Comparison of ENCODE assay signal across 26 mouse cellular contexts in the genomic region with DNA sequence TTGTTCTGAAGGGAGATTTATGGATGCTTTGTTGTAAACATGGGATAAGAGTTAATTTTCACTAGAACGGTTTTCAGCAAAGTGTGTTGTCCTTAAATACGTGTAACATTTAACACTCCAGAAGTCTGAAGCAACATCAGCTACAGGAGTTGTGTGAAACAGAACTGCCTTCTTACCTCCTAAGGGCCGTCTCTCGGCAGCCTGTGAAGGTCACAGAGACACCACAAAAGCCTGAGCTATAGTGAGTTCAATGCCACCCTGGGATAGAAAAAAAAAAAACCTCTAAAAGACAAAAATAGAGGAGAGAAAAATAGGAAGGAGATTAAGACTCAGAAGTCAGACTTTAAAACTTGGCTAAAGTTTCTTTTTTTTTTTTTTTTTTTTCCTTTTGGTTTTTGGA. TPM values are rescaled to one million over a fixed set of nuclear protein-coding genes. Genes with fewer than 3 reads are reported as not detected.
DNase-seq lines count a peak whose midpoint lies in the region; ATAC-seq and TF ChIP-seq lines count a peak whose summit lies in the region.
"Had no signal": no experiment of that assay in that cellular context is flagged by ENCODE, and none has a peak within 500 bp of the region (broad histone marks: within the 10 kb centered on the region; RNA-seq: fewer than 3 reads in every experiment).

No protein-coding gene starts in this region.

- no peak for TF ChIP-seq CTCF in ES-Bruce4 (IDR thresholded peaks at IDR 0.05; ENCODE audit: low read depth, low read length)
- TF ChIP-seq CTCF in liver, postnatal 0 days (IDR thresholded peaks at IDR 0.05; ENCODE audit: low read depth) = no peak

- DNase-seq in heart, postnatal 36 days = no peak
- DNase-seq in liver, postnatal 0 days = no peak
- DNase-seq in layer of hippocampus, postnatal 10 days (ENCODE audit: low spot score in 2 of 2) = no peak
- no peak for DNase-seq in kidney, postnatal 4 days
- DNase-seq: adrenal gland, adult 8-10 months; cerebellum, adult 18-20 months; cerebellum, postnatal 25 days; embryo, embryonic 11 days; heart, postnatal 10 days; kidney, adult 8-10 months; kidney, postnatal 14 days; lung, adult 18-20 months; lung, postnatal 14 days; right cerebral cortex, adult 18-20 months; thymus, postnatal 36 days had no signal

- no peaks in the 10 kb centered on the region for H3K27me3 ChIP-seq in heart, embryonic 16.5 days (ENCODE audit: control insufficient read depth, insufficient read depth, low read length)
- H3K27me3 ChIP-seq in ES-Bruce4 (ENCODE audit: control insufficient read depth, insufficient read depth, low read length, poor library complexity, severe bottlenecking) = no peaks in the 10 kb centered on the region
- no peaks in the 10 kb centered on the region for H3K27me3 ChIP-seq in liver, postnatal 0 days (ENCODE audit: insufficient read depth, low read length)
- H3K27me3 ChIP-seq: CH12.LX; forebrain, embryonic 15.5 days; hindbrain, embryonic 13.5 days had no signal

- H3K9me3 ChIP-seq in heart, embryonic 16.5 days (replicated peaks; ENCODE audit: control insufficient read depth, low read length) = no peaks in the 10 kb centered on the region
- H3K9me3 ChIP-seq in ES-Bruce4 (replicated peaks; ENCODE audit: control insufficient read depth, insufficient read depth, low read length, poor library complexity, severe bottlenecking) = no peaks in the 10 kb centered on the region
- no peaks in the 10 kb centered on the region for H3K9me3 ChIP-seq in liver, postnatal 0 days (ENCODE audit: low read length)
- H3K9me3 ChIP-seq: forebrain, embryonic 15.5 days; hindbrain, embryonic 13.5 days; limb, embryonic 10.5 days; midbrain, embryonic 10.5 days had no signal

- intact Hi-C loops in heart, postnatal 36 days (cut with DNase I) = loop anchor here (2.0 kb wide), 1 partner anchor 19 kb away; no protein-coding TSS in a partner anchor

- ATAC-seq in heart, embryonic 16.5 days (replicated peaks; ENCODE audit: extremely low read depth, insufficient read depth, low FRiP score) = no peak
- no peak for ATAC-seq in liver, postnatal 0 days
- ATAC-seq: forebrain, embryonic 15.5 days had no signal

- TF ChIP-seq POLR2A in ES-Bruce4 (IDR thresholded peaks at IDR 0.05; ENCODE audit: insufficient read depth, low read length) = no peak

- H3K4me1 ChIP-seq in heart, embryonic 16.5 days (ENCODE audit: control insufficient read depth, insufficient read depth, low read length) = no peaks in the 10 kb centered on the region
- H3K4me1 ChIP-seq in ES-Bruce4 (ENCODE audit: control insufficient read depth, insufficient read depth, low read length) = peaks cover 10% of the 10 kb centered on the region
- peaks cover 2% of the 10 kb centered on the region; the same call in 1 of the 2 replicates for H3K4me1 ChIP-seq in brown adipose tissue, adult 24 weeks (ENCODE audit: control insufficient read depth, insufficient read depth, insufficient read length, low read length)
- peaks cover 29% of the 10 kb centered on the region for H3K4me1 ChIP-seq in liver, postnatal 0 days (ENCODE audit: insufficient read depth)
- H3K4me1 ChIP-seq: forebrain, embryonic 15.5 days; hindbrain, embryonic 13.5 days had no signal

- WGBS in heart, embryonic 16.5 days = 56% methylated on average over 4 of the region's 4 CpGs
- WGBS in liver, postnatal 0 days (ENCODE audit: insufficient replicate concordance) = 58% methylated on average over 4 of the region's 4 CpGs

- no peak for TF ChIP-seq EP300 in ES-Bruce4 (IDR thresholded peaks at IDR 0.05; ENCODE audit: insufficient read depth, low read depth, low read length)
- no peak for TF ChIP-seq EP300 in liver, postnatal 0 days (IDR thresholded peaks at IDR 0.05; ENCODE audit: low read depth)

- H3K27ac ChIP-seq in heart, embryonic 16.5 days (ENCODE audit: low read length) = peak overlapping the region; percentile 62
- H3K27ac ChIP-seq in ES-Bruce4 (ENCODE audit: insufficient read depth, low read length) = peak overlapping the region; percentile 92
- peak overlapping the region; percentile 80 for H3K27ac ChIP-seq in brown adipose tissue, adult 24 weeks (replicated peaks; ENCODE audit: low read depth, low read length)
- H3K27ac ChIP-seq in liver, postnatal 0 days (ENCODE audit: low read depth) = 0 out of 2 replicates have a peak overlapping the region, but pooled peaks have one; percentile 34
- H3K27ac ChIP-seq: forebrain, embryonic 15.5 days; hindbrain, embryonic 13.5 days; limb, embryonic 10.5 days; midbrain, embryonic 10.5 days had no signal

- H3K4me2 ChIP-seq in heart, embryonic 16.5 days (ENCODE audit: low read depth, low read length) = no peak overlapping the region
- 0 out of 2 replicates have a peak overlapping the region, but pooled peaks have one; percentile 9 for H3K4me2 ChIP-seq in liver, postnatal 0 days (ENCODE audit: low read depth, low read length)
- H3K4me2 ChIP-seq: forebrain, embryonic 15.5 days; hindbrain, embryonic 13.5 days had no signal

- no peak overlapping the region for H3K4me3 ChIP-seq in heart, embryonic 16.5 days (ENCODE audit: low read length)
- H3K4me3 ChIP-seq in ES-Bruce4 (ENCODE audit: low read depth, low read length) = no peak overlapping the region
- H3K4me3 ChIP-seq in brown adipose tissue, adult 24 weeks (ENCODE audit: insufficient read depth, low read depth, low read length) = no peak overlapping the region
- H3K4me3 ChIP-seq in liver, postnatal 0 days (ENCODE audit: low read depth, low read length) = no peak overlapping the region
- H3K4me3 ChIP-seq: forebrain, embryonic 15.5 days; hindbrain, embryonic 13.5 days; limb, embryonic 10.5 days; midbrain, embryonic 10.5 days had no signal

- H3K36me3 ChIP-seq in heart, embryonic 16.5 days (ENCODE audit: control insufficient read depth, insufficient read depth) = no peaks in the 10 kb centered on the region
- no peaks in the 10 kb centered on the region for H3K36me3 ChIP-seq in ES-Bruce4 (ENCODE audit: control insufficient read depth, insufficient read depth, low read length, poor library complexity, severe bottlenecking)
- no peaks in the 10 kb centered on the region for H3K36me3 ChIP-seq in liver, postnatal 0 days (replicated peaks; ENCODE audit: insufficient read depth, low read length)
- H3K36me3 ChIP-seq: forebrain, embryonic 15.5 days; hindbrain, embryonic 13.5 days; limb, embryonic 10.5 days; midbrain, embryonic 10.5 days had no signal

- H3K9ac ChIP-seq in heart, embryonic 16.5 days (ENCODE audit: low read length) = no peak overlapping the region
- H3K9ac ChIP-seq in ES-Bruce4 (ENCODE audit: low read depth, poor library complexity, severe bottlenecking) = peak overlapping the region; percentile 58
- no peak overlapping the region for H3K9ac ChIP-seq in liver, postnatal 0 days (replicated peaks)
- H3K9ac ChIP-seq: forebrain, embryonic 15.5 days; hindbrain, embryonic 13.5 days had no signal

RNA-seq across cellular contexts. Expression of a gene that starts 2.9 kb away (rescaled TPM):
- 0.30 TPM in 1 of 2 replicates, not detected in the other for polyA plus RNA-seq in heart, embryonic 16.5 days (2015; fragmentation: Nextera tagmentation; extraction: Ambion mirVana)
- total RNA-seq in heart, postnatal 36 days (2021) = not detected
- polyA plus RNA-seq in ES-Bruce4 (2011; ENCODE audit: insufficient read depth, insufficient read length, low read depth, missing spikeins) = 16.7 and 19.1 TPM in 2 replicates
- not detected in 2 replicates for polyA plus RNA-seq in brown adipose tissue, adult 24 weeks (2012; ENCODE audit: insufficient read depth, insufficient read length, missing spikeins)
- polyA plus RNA-seq in liver, postnatal 0 days (2015; fragmentation: Nextera tagmentation; extraction: Ambion mirVana) = 0.41 and 0.54 TPM in 2 replicates
- 1 to 10 TPM in 1 of 2 experiments, under 1 TPM in 1; 0.87 to 1.1 TPM for total RNA-seq in layer of hippocampus, postnatal 10 days (2021)
- total RNA-seq: adrenal gland, adult 8-10 months; CH12.LX; heart, postnatal 10 days had no signal
- polyA plus RNA-seq: embryonic facial prominence, embryonic 14.5 days; gonadal fat pad, adult 2 months; small intestine, adult 2 months had no signal

RNA-seq across cellular contexts. Expression of a gene that starts 7.1 kb away (rescaled TPM):
- polyA plus RNA-seq in heart, embryonic 16.5 days (2015; fragmentation: Nextera tagmentation; extraction: Ambion mirVana) = 34.8 and 39.4 TPM in 2 replicates
- total RNA-seq in heart, postnatal 36 days (2021) = 10 to 100 TPM; 15.7 to 18.0 TPM
- polyA plus RNA-seq in ES-Bruce4 (2011; ENCODE audit: insufficient read depth, insufficient read length, low read depth, missing spikeins) = 40.2 and 42.3 TPM in 2 replicates
- polyA plus RNA-seq in brown adipose tissue, adult 24 weeks (2012; ENCODE audit: insufficient read depth, insufficient read length, missing spikeins) = 13.6 and 26.9 TPM in 2 replicates
- polyA plus RNA-seq in liver, postnatal 0 days (2015; fragmentation: Nextera tagmentation; extraction: Ambion mirVana) = 12.6 and 13.0 TPM in 2 replicates
- total RNA-seq in layer of hippocampus, postnatal 10 days (2021) = 10 to 100 TPM; 23.9 to 29.6 TPM

RNA-seq across cellular contexts. Expression of a gene that starts 11.6 kb away (rescaled TPM):
- 7.8 and 8.3 TPM in 2 replicates for polyA plus RNA-seq in heart, embryonic 16.5 days (2015; fragmentation: Nextera tagmentation; extraction: Ambion mirVana)
- total RNA-seq in heart, postnatal 36 days (2021) = 1 to 10 TPM in 1 of 2 experiments, under 1 TPM in 1; 0.87 to 1.5 TPM
- polyA plus RNA-seq in ES-Bruce4 (2011; ENCODE audit: insufficient read depth, insufficient read length, low read depth, missing spikeins) = 155 and 186 TPM in 2 replicates
- polyA plus RNA-seq in brown adipose tissue, adult 24 weeks (2012; ENCODE audit: insufficient read depth, insufficient read length, missing spikeins) = not detected in 2 replicates
- 2.6 and 3.6 TPM in 2 replicates for polyA plus RNA-seq in liver, postnatal 0 days (2015; fragmentation: Nextera tagmentation; extraction: Ambion mirVana)
- total RNA-seq in layer of hippocampus, postnatal 10 days (2021) = 1 to 10 TPM; 5.6 to 6.8 TPM

RNA-seq across cellular contexts. Expression of a gene that starts 13.6 kb away (rescaled TPM):
- 56.1 and 64.3 TPM in 2 replicates for polyA plus RNA-seq in heart, embryonic 16.5 days (2015; fragmentation: Nextera tagmentation; extraction: Ambion mirVana)
- total RNA-seq in heart, postnatal 36 days (2021) = 100 to 1,000 TPM; 103 to 112 TPM
- polyA plus RNA-seq in ES-Bruce4 (2011; ENCODE audit: insufficient read depth, insufficient read length, low read depth, missing spikeins) = 81.0 and 97.3 TPM in 2 replicates
- polyA plus RNA-seq in brown adipose tissue, adult 24 weeks (2012; ENCODE audit: insufficient read depth, insufficient read length, missing spikeins) = 75.7 and 99.3 TPM in 2 replicates
- polyA plus RNA-seq in liver, postnatal 0 days (2015; fragmentation: Nextera tagmentation; extraction: Ambion mirVana) = 47.0 and 47.9 TPM in 2 replicates
- 10 to 100 TPM; 36.3 to 40.7 TPM for total RNA-seq in layer of hippocampus, postnatal 10 days (2021)

RNA-seq across cellular contexts. Expression of a gene that starts 13.6 kb away (rescaled TPM):
- 12.8 and 14.0 TPM in 2 replicates for polyA plus RNA-seq in heart, embryonic 16.5 days (2015; fragmentation: Nextera tagmentation; extraction: Ambion mirVana)
- total RNA-seq in heart, postnatal 36 days (2021) = 10 to 100 TPM; 20.1 to 20.6 TPM
- 14.8 and 20.7 TPM in 2 replicates for polyA plus RNA-seq in ES-Bruce4 (2011; ENCODE audit: insufficient read depth, insufficient read length, low read depth, missing spikeins)
- 9.5 and 11.1 TPM in 2 replicates for polyA plus RNA-seq in brown adipose tissue, adult 24 weeks (2012; ENCODE audit: insufficient read depth, insufficient read length, missing spikeins)
- 7.1 and 7.9 TPM in 2 replicates for polyA plus RNA-seq in liver, postnatal 0 days (2015; fragmentation: Nextera tagmentation; extraction: Ambion mirVana)
- total RNA-seq in layer of hippocampus, postnatal 10 days (2021) = 10 to 100 TPM; 29.4 to 30.5 TPM

Comparison
In these comparisons a context has a peak if more than half of its experiments do, and no peak if none do; other contexts are left out.
1. H3K27ac ChIP-seq: peak in every context shown above with its lines; median percentile 92 in ES-Bruce4; 80 in brown adipose tissue, adult 24 weeks; 62 in heart, embryonic 16.5 days; 34 in liver, postnatal 0 days.
2. RNA of a gene that starts 2.9 kb away (polyA plus RNA-seq): 16.7 to 19.1 TPM in ES-Bruce4; 0.41 to 0.54 TPM in liver, postnatal 0 days, 0.30 TPM in heart, embryonic 16.5 days and not detected in brown adipose tissue, adult 24 weeks; every median in the first group is over 10 times any median in the second.
3. RNA of a gene that starts 11.6 kb away (polyA plus RNA-seq): 155 to 186 TPM in ES-Bruce4; 7.8 to 8.3 TPM in heart, embryonic 16.5 days, 2.6 to 3.6 TPM in liver, postnatal 0 days and not detected in brown adipose tissue, adult 24 weeks; every median in the first group is over 10 times any median in the second.